Mouse (Mus musculus): ENCODE results near the gene Wdr92. TPM values are rescaled to one million over a fixed set of nuclear protein-coding genes. Genes with fewer than 3 reads are reported as not detected.

Wdr92 gene
- polyA plus RNA-seq, 1 experiment from 2014 or later = 26.4 TPM

GRCm38 (mm10) chr11:17176638-17177037, 5.3 kb upstream of the Wdr92 start:
- no peak overlapping the region for H3K27ac ChIP-seq
- no peak overlapping the region for H3K9ac ChIP-seq
- WGBS = 96% methylated on average over 1 of the region's 1 CpGs
- H3K4me2 ChIP-seq (replicated peaks) = no peak overlapping the region
- H3K9me3 ChIP-seq = no peaks in the 10 kb centered on the region
- no peaks in the 10 kb centered on the region for H3K4me1 ChIP-seq
- no peak for ATAC-seq (ENCODE audit: insufficient number of reproducible peaks, insufficient read depth, low FRiP score, low TSS enrichment)
- H3K27me3 ChIP-seq = no peaks in the 10 kb centered on the region
- no peak overlapping the region for H3K4me3 ChIP-seq
- H3K36me3 ChIP-seq = peaks cover 6% of the 10 kb centered on the region; the same call in 1 of the 2 replicates

DNA sequence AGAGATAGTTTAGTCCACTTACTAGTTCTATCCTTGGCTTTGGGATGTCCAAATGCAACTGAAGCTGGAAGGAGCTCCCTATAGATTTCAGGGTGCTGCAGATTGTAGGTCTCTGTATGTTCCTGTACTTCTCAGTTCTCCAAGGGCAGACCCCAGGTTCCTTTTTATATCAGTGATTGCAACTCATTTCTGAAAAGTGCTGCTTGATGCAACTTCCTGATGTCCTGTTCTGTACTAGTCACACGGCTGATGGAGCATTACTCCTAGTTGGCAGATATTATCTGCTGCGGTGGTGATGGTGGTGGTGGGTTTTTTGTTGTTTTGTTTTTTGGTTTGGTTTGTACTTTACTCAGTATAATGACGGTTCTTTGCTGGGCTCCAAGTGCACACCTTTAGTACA, 1.2 kb upstream of the Wdr92 start:
- no peak overlapping the region for H3K9ac ChIP-seq
- no peaks in the 10 kb centered on the region for H3K4me1 ChIP-seq

GRCm38 (mm10) chr11:17183165-17183564, 1.3 kb downstream of the Wdr92 start:
- ATAC-seq (ENCODE audit: insufficient number of reproducible peaks, insufficient read depth, low FRiP score, low TSS enrichment) = no peak
- no peaks in the 10 kb centered on the region for H3K9me3 ChIP-seq
- 87% methylated on average over 2 of the region's 2 CpGs for WGBS
- H3K4me2 ChIP-seq (replicated peaks) = no peak overlapping the region
- H3K36me3 ChIP-seq = 0 out of 2 replicates have a peak, but pooled peaks cover 2% of the 10 kb centered on the region
- H3K4me3 ChIP-seq = no peak overlapping the region
- no peaks in the 10 kb centered on the region for H3K4me1 ChIP-seq
- no peaks in the 10 kb centered on the region for H3K27me3 ChIP-seq
- H3K9ac ChIP-seq = no peak overlapping the region
- no peak overlapping the region for H3K27ac ChIP-seq

More for the DNA sequence above, 1.2 kb upstream of the Wdr92 start:
- H3K27ac ChIP-seq = no peak overlapping the region
- H3K4me3 ChIP-seq = no peak overlapping the region
- WGBS = 82% methylated on average over 3 of the region's 3 CpGs
- H3K4me2 ChIP-seq (replicated peaks) = no peak overlapping the region
- H3K36me3 ChIP-seq = 0 out of 2 replicates have a peak, but pooled peaks cover 2% of the 10 kb centered on the region
- no peaks in the 10 kb centered on the region for H3K27me3 ChIP-seq
- no peak for ATAC-seq (ENCODE audit: insufficient number of reproducible peaks, insufficient read depth, low FRiP score, low TSS enrichment)
- no peaks in the 10 kb centered on the region for H3K9me3 ChIP-seq

DNA sequence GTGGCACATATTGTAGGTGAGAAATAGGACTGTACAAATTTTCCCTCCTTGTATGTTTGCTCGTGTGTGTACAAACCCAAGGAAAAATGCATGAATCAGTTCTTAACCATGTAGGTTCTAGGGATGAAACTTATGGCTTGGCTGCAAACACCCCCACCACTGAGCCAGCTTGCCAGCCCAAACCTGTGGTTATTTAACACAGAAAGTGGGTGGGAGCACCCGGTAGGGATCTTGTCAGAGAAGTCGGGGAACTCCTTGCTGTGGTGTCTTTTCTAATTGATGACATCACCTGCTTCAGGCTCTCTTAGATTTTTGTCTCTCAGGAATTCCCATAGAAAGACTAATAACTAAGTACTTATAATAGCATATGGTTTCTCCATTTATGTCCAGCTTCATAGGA, 5.7 kb downstream of the Wdr92 start:
- no peak overlapping the region for H3K4me3 ChIP-seq
- 0 out of 2 replicates have a peak, but pooled peaks cover 2% of the 10 kb centered on the region for H3K36me3 ChIP-seq
- no peak for ATAC-seq (ENCODE audit: insufficient number of reproducible peaks, insufficient read depth, low FRiP score, low TSS enrichment)
- WGBS = 82% methylated on average over 3 of the region's 3 CpGs
- no peak overlapping the region for H3K27ac ChIP-seq
- no peaks in the 10 kb centered on the region for H3K4me1 ChIP-seq
- no peaks in the 10 kb centered on the region for H3K27me3 ChIP-seq
- no peak overlapping the region for H3K4me2 ChIP-seq (replicated peaks)
- H3K9ac ChIP-seq = no peak overlapping the region
- H3K9me3 ChIP-seq = no peaks in the 10 kb centered on the region

GRCm38 (mm10) chr11:17188786-17189185, 6.9 kb downstream of the Wdr92 start:
- Histone ChIP-seq H3K9ac (no peak overlapping the region), H3K27me3 (no peaks in the 10 kb centered on the region), H3K27ac (no peak overlapping the region), H3K4me3 (no peak overlapping the region), H3K4me2 (replicated peaks) (no peak overlapping the region), H3K36me3 (no peaks in the 10 kb centered on the region), H3K4me1 (no peaks in the 10 kb centered on the region), H3K9me3 (no peaks in the 10 kb centered on the region)
- 18% methylated on average over 3 of the region's 3 CpGs for WGBS
- ATAC-seq (ENCODE audit: insufficient number of reproducible peaks, insufficient read depth, low FRiP score, low TSS enrichment) = no peak

GRCm38 (mm10) chr11:17192151-17192844, 10.4 kb downstream of the Wdr92 start:
- Histone ChIP-seq H3K27me3 (no peaks in the 10 kb centered on the region), H3K4me1 (no peaks in the 10 kb centered on the region), H3K9me3 (no peaks in the 10 kb centered on the region), H3K27ac (no peak overlapping the region), H3K9ac (no peak overlapping the region), H3K36me3 (peaks cover 30% of the 10 kb centered on the region), H3K4me2 (replicated peaks) (no peak overlapping the region), H3K4me3 (no peak overlapping the region)
- 78% methylated on average over 9 of the region's 9 CpGs for WGBS
- no peak for ATAC-seq (ENCODE audit: insufficient number of reproducible peaks, insufficient read depth, low FRiP score, low TSS enrichment)

DNA sequence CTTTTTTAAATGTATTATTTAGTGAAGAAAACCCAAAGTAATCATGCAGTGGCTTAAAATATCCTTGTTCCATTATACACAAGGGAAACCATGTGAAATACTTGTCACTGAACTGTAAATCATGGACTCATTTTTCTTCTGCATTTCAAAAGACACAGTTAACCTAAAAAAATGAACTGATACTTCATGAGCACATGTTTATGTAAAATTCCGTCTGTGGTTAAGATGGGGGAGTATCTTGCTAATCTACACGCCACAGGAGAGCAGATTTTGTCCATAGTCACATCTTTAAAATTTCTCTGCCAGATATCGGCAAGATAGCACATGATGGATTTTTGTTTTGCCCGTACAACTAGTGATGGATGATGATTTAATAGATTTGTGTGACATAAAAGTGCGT, 17.3 kb downstream of the Wdr92 start:
- WGBS = 89% methylated on average over 5 of the region's 5 CpGs
- Histone ChIP-seq H3K4me3 (no peak overlapping the region), H3K36me3 (peaks cover 59% of the 10 kb centered on the region), H3K4me2 (replicated peaks) (no peak overlapping the region), H3K9me3 (no peaks in the 10 kb centered on the region), H3K9ac (no peak overlapping the region), H3K4me1 (no peaks in the 10 kb centered on the region), H3K27ac (no peak overlapping the region), H3K27me3 (no peaks in the 10 kb centered on the region)
- no peak for ATAC-seq (ENCODE audit: insufficient number of reproducible peaks, insufficient read depth, low FRiP score, low TSS enrichment)

GRCm38 (mm10) chr11:17199840-17200501, 18.1 kb downstream of the Wdr92 start:
- Histone ChIP-seq H3K4me3 (no peak overlapping the region), H3K4me2 (replicated peaks) (no peak overlapping the region), H3K9me3 (no peaks in the 10 kb centered on the region), H3K9ac (no peak overlapping the region), H3K27me3 (no peaks in the 10 kb centered on the region), H3K4me1 (no peaks in the 10 kb centered on the region), H3K27ac (no peak overlapping the region), H3K36me3 (peaks cover 53% of the 10 kb centered on the region)
- WGBS = 93% methylated on average over 3 of the region's 3 CpGs
- no peak for ATAC-seq (ENCODE audit: insufficient number of reproducible peaks, insufficient read depth, low FRiP score, low TSS enrichment)

- Histone ChIP-seq H3K4me3 (no peak overlapping the region), H3K9me3 (no peaks in the 10 kb centered on the region), H3K27me3 (no peaks in the 10 kb centered on the region), H3K36me3 (peaks cover 45% of the 10 kb centered on the region), H3K27ac (no peak overlapping the region), H3K9ac (no peak overlapping the region), H3K4me2 (replicated peaks) (no peak overlapping the region), H3K4me1 (no peaks in the 10 kb centered on the region)
- ATAC-seq (ENCODE audit: insufficient number of reproducible peaks, insufficient read depth, low FRiP score, low TSS enrichment) = no peak
- 93% methylated on average over 4 of the region's 4 CpGs for WGBS
Observed at GRCm38 (mm10) chr11:17200936-17201335, 19.0 kb downstream of the Wdr92 start.

DNA sequence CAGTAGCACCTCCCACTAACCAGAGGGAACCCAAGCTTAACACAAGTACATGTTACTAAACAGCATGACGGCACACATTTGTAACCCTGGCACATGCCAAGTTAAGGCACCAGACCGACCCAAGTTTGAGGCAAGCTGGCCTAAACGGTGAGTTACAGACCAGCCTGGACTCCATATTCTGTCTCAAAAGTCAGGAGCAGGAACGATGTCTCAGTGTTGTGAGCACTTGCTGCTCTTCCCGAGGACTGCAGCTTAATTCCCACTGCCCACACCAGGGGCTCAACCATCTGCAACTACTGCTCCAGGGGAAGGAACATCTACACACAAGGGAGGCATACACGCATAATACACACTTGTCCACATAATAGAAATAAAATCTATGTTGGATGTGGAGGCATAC, 20.6 kb downstream of the Wdr92 start:
- no peak for ATAC-seq (ENCODE audit: insufficient number of reproducible peaks, insufficient read depth, low FRiP score, low TSS enrichment)
- H3K9ac ChIP-seq = no peak overlapping the region
- no peak overlapping the region for H3K27ac ChIP-seq
- no peak overlapping the region for H3K4me3 ChIP-seq
- no peaks in the 10 kb centered on the region for H3K4me1 ChIP-seq
- H3K36me3 ChIP-seq = peaks cover 38% of the 10 kb centered on the region
- H3K27me3 ChIP-seq = no peaks in the 10 kb centered on the region
- WGBS = 87% methylated on average over 6 of the region's 6 CpGs
- no peak overlapping the region for H3K4me2 ChIP-seq (replicated peaks)
- H3K9me3 ChIP-seq = no peaks in the 10 kb centered on the region

DNA sequence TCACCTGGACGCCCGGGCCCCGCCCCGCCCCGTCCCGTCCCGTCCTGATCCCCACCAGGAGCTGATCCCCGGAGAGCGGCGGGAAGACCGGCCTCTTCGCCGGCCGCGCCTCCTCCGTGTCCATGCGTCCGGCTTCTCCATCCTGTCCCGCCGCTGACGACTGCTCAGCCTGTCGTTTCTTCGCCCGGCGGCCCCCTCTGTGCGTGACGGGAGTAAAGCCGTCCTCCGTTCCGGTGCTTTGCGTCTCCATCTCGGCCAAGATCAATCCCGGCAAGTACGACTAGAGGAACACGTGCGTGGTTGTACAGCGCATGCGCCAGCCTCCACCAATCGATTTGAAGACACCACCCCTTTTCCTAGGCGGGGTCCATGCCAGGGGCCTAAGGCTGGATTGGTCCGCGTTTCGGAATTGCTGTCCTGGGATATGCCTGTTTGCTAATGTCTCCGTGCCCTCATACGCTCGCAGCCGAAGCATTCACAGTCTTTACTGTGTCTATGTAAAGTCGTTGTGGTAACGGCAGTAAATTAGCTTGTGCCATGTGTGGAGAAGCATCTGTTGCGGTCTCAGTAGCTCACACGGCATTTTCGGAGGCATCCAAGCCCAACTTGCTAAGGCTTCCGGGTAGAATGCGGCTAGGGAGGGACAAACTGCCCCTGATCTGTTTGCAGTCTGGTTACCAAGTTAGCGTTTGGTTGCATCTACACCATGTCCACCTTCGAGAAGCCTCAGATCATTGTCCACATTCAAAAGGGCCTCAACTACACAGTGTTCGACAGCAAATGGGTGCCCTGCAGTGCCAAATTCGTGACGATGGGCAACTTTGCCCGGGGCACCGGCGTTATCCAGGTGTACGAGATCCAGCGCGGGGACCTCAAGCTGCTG, 29.6 kb downstream of the Wdr92 start, which contains the start of gene Pno1:
TSS of gene Pno1 (minus strand) at position 311 of the 883 bp plus-strand sequence.
- Histone ChIP-seq H3K4me1 (peaks cover 20% of the 10 kb centered on the region), H3K36me3 (peaks cover 18% of the 10 kb centered on the region), H3K4me2 (replicated peaks) (peak within 1 kb of the TSS; percentile 74), H3K4me3 (peak within 1 kb of the TSS; percentile 94), H3K9ac (peak within 1 kb of the TSS; percentile 73), H3K9me3 (no peaks in the 10 kb centered on the region), H3K27ac (peak within 1 kb of the TSS; percentile 78; the same call in 1 of the 2 replicates), H3K27me3 (no peaks in the 10 kb centered on the region)
- ATAC-seq (ENCODE audit: insufficient number of reproducible peaks, insufficient read depth, low FRiP score, low TSS enrichment) = peak; percentile 97
- WGBS = under 1% methylated on average over 65 of the region's 65 CpGs
